Mouse (Mus musculus) kidney, postnatal 0 days (tissue): ENCODE results near the gene Slu7. TPM values are rescaled to one million over a fixed set of nuclear protein-coding genes. Genes with fewer than 3 reads are reported as not detected.

Source experiments
- ATAC-seq: fragments of 200-750 bp; cut with Nextera tagmentation; replicated peaks from 2 replicates; pipeline ENCODE4 v1.8.0; 2017; ENCODE audit warnings: low read depth, moderate number of reproducible peaks, moderate TSS enrichment, moderate library complexity; ENCODE audit not compliant: low FRiP score
- DNase-seq: peaks from one replicate; pipeline ENCODE4 v3.0.0-alpha.2; 2016; ENCODE audit warnings: low spot score
- H3K27ac ChIP-seq: fragments of 300-500 bp; sonication (generic); 2 replicates; pipeline ENCODE4 v1.5.1; 2014; ENCODE audit warnings: mild to moderate bottlenecking
- H3K27me3 ChIP-seq: fragments of 300-500 bp; sonication (generic); 2 replicates; pipeline ENCODE4 v1.6.1; 2014; ENCODE audit warnings: low read length, mixed read lengths; ENCODE audit not compliant: insufficient read depth
- H3K36me3 ChIP-seq: fragments of 300-500 bp; sonication (generic); 2 replicates; pipeline ENCODE4 v1.6.1; 2014; ENCODE audit warnings: low read length, mixed read lengths; ENCODE audit not compliant: insufficient read depth
- H3K4me1 ChIP-seq: fragments of 300-500 bp; sonication (generic); replicated peaks from 2 replicates; pipeline ENCODE4 v1.6.1; 2014; ENCODE audit warnings: antibody characterized with exemption, low read length, mixed read lengths; ENCODE audit not compliant: insufficient read depth
- H3K4me2 ChIP-seq: fragments of 300-500 bp; sonication (generic); 2 replicates; pipeline ENCODE4 v1.6.1; 2014; ENCODE audit warnings: mild to moderate bottlenecking, low read length, moderate library complexity, mixed read lengths
- H3K4me3 ChIP-seq: fragments of 300-500 bp; sonication (generic); replicated peaks from 2 replicates; pipeline ENCODE4 v1.5.1; 2014; ENCODE audit warnings: low read depth, low read length
- H3K9ac ChIP-seq: fragments of 300-500 bp; sonication (generic); 2 replicates; pipeline ENCODE4 v1.6.1; 2014; ENCODE audit warnings: low read depth, low read length
- H3K9me3 ChIP-seq: fragments of 300-500 bp; sonication (generic); replicated peaks from 2 replicates; pipeline ENCODE4 v1.6.1; 2016; ENCODE audit warnings: low read length, inconsistent platforms, mixed read lengths
- CTCF ChIP-seq: IDR thresholded peaks from 2 replicates; pipeline ENCODE4 v1.5.1; 2016; ENCODE audit warnings: antibody characterized with exemption, low read depth, mild to moderate bottlenecking, moderate library complexity
- WGBS: fragments of 180-500 bp; shearing (Covaris S2); extraction: QIAGEN DNeasy Blood & Tissue Kit; methylation state at CpG from one replicate; pipeline ENCODE4 v1.1.7; 2014; 5-methylcytosine and 5-hydroxymethylcytosine counted together
- polyA plus RNA-seq: library from polyadenylated mRNA; unstranded; fragments of >200 nt; fragmentation: Nextera tagmentation; extraction: Ambion mirVana; gene quantifications from 2 replicates; pipeline ENCODE4 v1.2.1, GENCODE M21; 2015

The Slu7 gene
- polyA plus RNA-seq, 1 experiment from 2014 or later = 62.6 TPM

DNA sequence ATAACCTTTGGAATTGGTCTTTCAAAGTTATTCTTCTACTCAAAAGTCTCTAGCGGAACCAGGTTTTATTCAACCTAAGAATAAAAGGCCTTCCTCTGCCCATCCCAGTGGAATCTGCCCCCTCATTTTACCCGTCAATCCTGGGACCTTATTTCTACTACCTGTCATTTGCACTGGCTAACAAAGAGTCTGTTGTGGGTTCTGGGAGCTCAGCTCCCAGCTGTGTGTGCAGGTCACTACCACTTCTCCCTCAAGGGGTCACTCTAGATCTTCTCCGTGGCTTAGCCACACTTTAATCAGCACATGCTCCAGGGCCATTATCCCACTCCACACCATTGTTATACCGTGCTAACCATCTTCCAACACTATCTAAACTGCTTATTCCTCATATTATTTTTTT, 34.2 kb upstream of the Slu7 start:
- Histone ChIP-seq H3K9me3 (no peaks in the 10 kb centered on the region), H3K27me3 (no peaks in the 10 kb centered on the region), H3K27ac (no peak overlapping the region), H3K4me1 (no peaks in the 10 kb centered on the region), H3K4me3 (no peak overlapping the region), H3K36me3 (no peaks in the 10 kb centered on the region), H3K4me2 (no peak overlapping the region), H3K9ac (no peak overlapping the region)
- ATAC-seq (peak; percentile 59), DNase-seq (peak; percentile 34)
- WGBS = 44% methylated on average over 4 of the region's 4 CpGs
- TF ChIP-seq CTCF = peak; percentile 55

DNA sequence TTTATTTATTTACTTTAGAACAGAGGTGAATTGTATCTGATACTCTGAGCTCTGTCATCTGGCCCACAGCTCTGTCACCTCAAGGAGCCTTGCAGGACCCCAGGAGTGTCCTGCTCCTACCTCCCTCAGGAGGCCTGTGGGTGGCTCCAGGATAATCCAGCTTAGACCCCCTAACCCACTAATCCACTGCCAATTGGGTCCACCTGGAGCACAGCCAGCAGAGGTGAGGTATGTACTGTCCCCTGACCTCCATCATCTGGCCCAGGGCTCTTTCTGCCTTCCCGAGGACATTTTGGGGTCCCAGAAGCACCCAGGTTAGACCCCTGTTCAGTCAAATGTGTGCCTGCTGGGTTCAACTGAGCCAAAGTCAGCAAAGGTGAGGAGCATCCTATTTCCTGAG, 33.4 kb upstream of the Slu7 start:
- DNase-seq = no peak

DNA sequence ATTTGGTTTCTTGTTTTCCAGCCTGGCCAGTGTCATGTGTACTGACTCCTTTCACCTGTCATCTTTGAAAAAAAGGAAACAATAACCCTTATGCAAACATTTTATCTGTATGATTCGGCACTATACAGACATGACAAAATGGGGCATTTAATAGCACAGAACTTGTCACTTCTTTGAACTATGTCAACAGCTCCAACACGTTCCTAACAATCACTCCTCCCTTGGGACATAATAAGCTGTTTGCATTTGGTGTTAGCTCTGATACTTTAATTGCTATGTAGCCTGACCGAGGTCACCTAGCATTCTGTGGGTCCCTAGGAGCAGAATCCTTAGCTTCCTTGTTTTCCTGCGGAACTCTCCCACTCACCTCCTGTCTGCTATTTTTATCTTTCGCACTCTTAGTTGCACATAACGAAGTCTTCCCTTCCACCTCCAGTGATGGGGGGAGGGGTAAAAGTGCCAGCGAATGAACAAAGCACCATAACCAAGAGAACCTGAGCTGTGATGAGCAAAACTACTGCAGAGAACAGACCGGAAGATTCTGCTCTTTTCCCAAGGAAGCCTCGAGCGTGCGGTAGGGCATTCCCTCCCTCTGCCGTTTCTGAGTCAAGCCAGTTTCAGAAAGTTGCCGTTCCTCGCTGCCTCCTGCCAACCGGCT, 29.3 kb upstream of the Slu7 start:
- no peak overlapping the region for H3K27ac ChIP-seq
- no peak for TF ChIP-seq CTCF
- H3K4me3 ChIP-seq = no peak overlapping the region
- no peak overlapping the region for H3K9ac ChIP-seq
- ATAC-seq (no peak), DNase-seq (no peak)
- no peaks in the 10 kb centered on the region for H3K27me3 ChIP-seq
- H3K4me2 ChIP-seq = no peak overlapping the region
- H3K4me1 ChIP-seq = no peaks in the 10 kb centered on the region
- 80% methylated on average over 15 of the region's 15 CpGs for WGBS
- H3K9me3 ChIP-seq = no peaks in the 10 kb centered on the region
- no peaks in the 10 kb centered on the region for H3K36me3 ChIP-seq

More for the DNA sequence above, 33.4 kb upstream of the Slu7 start:
- Histone ChIP-seq H3K9me3 (no peaks in the 10 kb centered on the region), H3K27ac (no peak overlapping the region), H3K4me1 (no peaks in the 10 kb centered on the region), H3K9ac (no peak overlapping the region), H3K4me3 (no peak overlapping the region), H3K27me3 (no peaks in the 10 kb centered on the region), H3K36me3 (no peaks in the 10 kb centered on the region), H3K4me2 (no peak overlapping the region)
- no peak for ATAC-seq
- no peak for TF ChIP-seq CTCF
- WGBS = 100% methylated on average over 1 of the region's 1 CpGs

DNA sequence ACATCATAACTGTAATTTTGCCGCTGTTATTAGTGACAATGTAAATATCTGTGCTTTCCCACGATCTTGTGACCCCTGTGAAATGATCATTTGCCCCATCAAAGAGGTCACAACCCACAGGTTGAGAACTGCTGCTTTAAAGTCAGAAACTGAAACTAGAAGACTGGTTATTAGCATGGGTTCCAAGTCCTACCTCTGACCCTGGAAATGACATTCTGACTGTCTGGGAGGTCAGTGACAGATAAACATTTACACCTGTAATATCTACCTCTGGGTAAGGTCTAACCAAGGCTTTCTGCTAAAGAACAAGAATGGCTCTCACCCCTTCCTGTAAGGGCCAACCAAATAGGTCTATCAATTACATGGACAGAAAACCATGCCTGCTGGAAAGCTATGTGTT, 24.7 kb upstream of the Slu7 start:
- DNase-seq (no peak), ATAC-seq (no peak)
- no peak for TF ChIP-seq CTCF
- no peaks in the 10 kb centered on the region for H3K36me3 ChIP-seq
- no peak overlapping the region for H3K9ac ChIP-seq
- H3K4me3 ChIP-seq = no peak overlapping the region
- 80% methylated on average over 2 of the region's 2 CpGs for WGBS
- H3K4me1 ChIP-seq = no peaks in the 10 kb centered on the region
- no peak overlapping the region for H3K4me2 ChIP-seq
- no peaks in the 10 kb centered on the region for H3K27me3 ChIP-seq
- H3K9me3 ChIP-seq = no peaks in the 10 kb centered on the region
- no peak overlapping the region for H3K27ac ChIP-seq

DNA sequence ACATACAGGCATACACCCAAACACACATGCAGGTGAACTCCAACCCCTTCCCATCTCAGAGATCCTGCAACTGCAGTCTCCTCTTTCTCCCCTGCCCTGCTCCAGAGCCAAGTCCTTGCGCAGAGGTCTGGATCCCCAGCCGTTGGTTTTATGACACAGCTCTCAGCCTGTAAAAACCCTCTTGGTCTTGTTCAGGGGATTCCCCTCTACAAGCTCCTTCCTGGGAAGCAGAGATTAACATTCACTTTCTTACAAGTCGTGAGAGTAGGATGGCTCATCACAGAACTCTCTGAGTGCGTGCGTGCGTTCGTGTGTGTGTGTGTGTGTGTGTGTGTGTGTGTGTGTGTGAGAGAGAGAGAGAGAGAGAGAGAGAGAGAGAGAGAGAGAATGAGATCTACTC, 23.3 kb upstream of the Slu7 start:
- no peaks in the 10 kb centered on the region for H3K4me1 ChIP-seq
- no peak for TF ChIP-seq CTCF
- H3K27me3 ChIP-seq = no peaks in the 10 kb centered on the region
- H3K36me3 ChIP-seq = no peaks in the 10 kb centered on the region
- H3K4me3 ChIP-seq = no peak overlapping the region
- no peak overlapping the region for H3K4me2 ChIP-seq
- H3K9me3 ChIP-seq = no peaks in the 10 kb centered on the region
- H3K27ac ChIP-seq = no peak overlapping the region
- H3K9ac ChIP-seq = no peak overlapping the region
- WGBS = 65% methylated on average over 7 of the region's 7 CpGs
- no peak for ATAC-seq
- no peak for DNase-seq

DNA sequence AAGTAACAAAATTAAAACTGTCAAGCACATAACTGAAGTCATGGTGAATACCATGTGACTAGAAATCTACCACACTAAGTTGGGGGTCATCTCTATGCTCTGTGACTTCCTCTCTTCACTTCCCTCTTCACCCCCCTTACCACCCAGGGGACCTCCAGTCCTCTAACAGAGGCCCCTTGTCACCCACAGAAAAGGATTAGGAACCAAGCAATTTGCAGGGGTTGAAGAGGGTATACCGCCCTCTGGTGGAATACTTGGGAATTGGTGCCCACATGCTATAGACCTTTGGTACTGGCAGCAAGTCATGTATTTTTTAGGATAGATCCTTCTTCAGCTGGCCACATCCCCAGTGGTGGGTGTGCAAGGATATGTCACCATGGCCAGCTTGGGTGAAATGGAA, 22.1 kb upstream of the Slu7 start:
- no peaks in the 10 kb centered on the region for H3K36me3 ChIP-seq
- H3K4me3 ChIP-seq = no peak overlapping the region
- no peak overlapping the region for H3K27ac ChIP-seq
- DNase-seq (peak; percentile 75), ATAC-seq (no peak)
- no peaks in the 10 kb centered on the region for H3K27me3 ChIP-seq
- no peak overlapping the region for H3K4me2 ChIP-seq
- no peaks in the 10 kb centered on the region for H3K9me3 ChIP-seq
- no peaks in the 10 kb centered on the region for H3K4me1 ChIP-seq
- WGBS = 4% methylated on average over 1 of the region's 1 CpGs
- H3K9ac ChIP-seq = no peak overlapping the region
- TF ChIP-seq CTCF = peak; percentile 89

DNA sequence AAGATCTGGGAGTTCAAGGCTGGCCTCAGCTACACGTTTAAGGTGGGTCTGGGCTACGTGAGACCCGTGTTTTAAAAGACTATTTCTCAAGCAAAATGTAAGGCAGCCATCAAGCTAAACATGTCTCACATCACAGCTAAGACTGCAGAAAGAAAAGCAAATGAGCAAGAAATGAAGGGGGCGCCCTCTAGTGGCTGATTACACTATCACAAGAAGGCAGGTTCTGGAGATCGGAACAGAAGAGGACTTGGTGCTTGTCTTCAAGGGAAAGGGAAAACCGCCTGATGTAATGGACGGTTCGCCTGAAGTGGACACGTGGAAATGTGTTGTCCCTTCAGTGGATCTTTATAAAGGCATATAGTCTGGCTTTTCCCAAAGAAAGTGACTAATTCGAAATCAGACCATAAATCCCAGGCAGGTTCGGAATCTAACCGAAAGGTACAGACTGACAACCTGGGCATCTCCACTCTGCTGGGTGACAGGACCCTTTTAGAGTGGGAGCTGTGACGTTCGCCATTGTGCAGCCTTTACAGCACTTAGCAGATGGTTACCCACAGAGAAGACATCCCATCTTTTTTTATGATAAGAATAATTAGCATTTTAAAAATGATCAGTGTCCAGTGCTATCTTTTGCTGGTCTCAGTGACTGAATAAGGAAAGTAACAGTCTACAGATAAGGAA, 20.6 kb upstream of the Slu7 start:
- no peaks in the 10 kb centered on the region for H3K36me3 ChIP-seq
- H3K27ac ChIP-seq = no peak overlapping the region
- DNase-seq (peak; percentile 89), ATAC-seq (peak; percentile 18; the same call in 1 of the 2 replicates)
- H3K9me3 ChIP-seq = no peaks in the 10 kb centered on the region
- H3K4me2 ChIP-seq = no peak overlapping the region
- no peaks in the 10 kb centered on the region for H3K4me1 ChIP-seq
- no peaks in the 10 kb centered on the region for H3K27me3 ChIP-seq
- peak; percentile 94 for TF ChIP-seq CTCF
- WGBS = 25% methylated on average over 14 of the region's 14 CpGs
- H3K9ac ChIP-seq = no peak overlapping the region
- H3K4me3 ChIP-seq = no peak overlapping the region
